ENCODE assay signal across 24 mouse cellular contexts in genomic region chr5:74273313-74273712, GRCm38 (mm10).
DNase-seq lines count a peak whose midpoint lies in the region; ATAC-seq and TF ChIP-seq lines count a peak whose summit lies in the region.
"Had no signal": no experiment of that assay in that cellular context is flagged by ENCODE, and none has a peak within 500 bp of the region (broad histone marks: within the 10 kb centered on the region; RNA-seq: fewer than 3 reads in every experiment).

No protein-coding gene starts in this region.

- peak overlapping the region; percentile 13 for H3K27ac ChIP-seq in heart, embryonic 12.5 days (ENCODE audit: poor library complexity, severe bottlenecking)
- peak overlapping the region; percentile 13; the same call in 1 of the 2 replicates for H3K27ac ChIP-seq in heart, postnatal 0 days (ENCODE audit: low read depth)
- H3K27ac ChIP-seq: embryonic facial prominence, embryonic 13.5 days; forebrain, embryonic 10.5 days; kidney, embryonic 15.5 days; limb, embryonic 12.5 days; liver, embryonic 14.5 days; lung, embryonic 15.5 days; stomach, embryonic 15.5 days had no signal

- TF ChIP-seq CTCF in heart, postnatal 0 days (IDR thresholded peaks at IDR 0.05; ENCODE audit: low read depth), result no peak

- no peak overlapping the region for H3K9ac ChIP-seq in heart, embryonic 12.5 days
- no peak overlapping the region for H3K9ac ChIP-seq in heart, postnatal 0 days (replicated peaks; ENCODE audit: low read depth, low read length)
- H3K9ac ChIP-seq: embryonic facial prominence, embryonic 13.5 days; forebrain, postnatal 0 days; kidney, embryonic 15.5 days; limb, embryonic 12.5 days; liver, embryonic 14.5 days; lung, embryonic 15.5 days; stomach, embryonic 15.5 days had no signal

- H3K4me2 ChIP-seq in heart, embryonic 12.5 days, result no peak overlapping the region
- H3K4me2 ChIP-seq in heart, postnatal 0 days (ENCODE audit: low read depth, low read length), result no peak overlapping the region
- H3K4me2 ChIP-seq: embryonic facial prominence, embryonic 13.5 days; kidney, embryonic 15.5 days; limb, embryonic 12.5 days; lung, embryonic 15.5 days; stomach, embryonic 15.5 days had no signal

- intact Hi-C loops in heart, postnatal 14 days (cut with DNase I), result no loop called here
- intact Hi-C loops in heart, postnatal 36 days (cut with DNase I), result no loop called here

- peaks cover 24% of the 10 kb centered on the region for H3K4me1 ChIP-seq in heart, embryonic 12.5 days (replicated peaks)
- H3K4me1 ChIP-seq in heart, postnatal 0 days (ENCODE audit: control insufficient read depth, insufficient read depth), result peaks cover 12% of the 10 kb centered on the region; the same call in 1 of the 2 replicates
- peaks cover 31% of the 10 kb centered on the region for H3K4me1 ChIP-seq in megakaryocyte, embryonic 14.5 days

- 0 out of 2 replicates have a peak, but pooled peaks have one; percentile 51 for ATAC-seq in heart, embryonic 12.5 days (ENCODE audit: insufficient number of reproducible peaks, low FRiP score)
- peak; percentile 81 for ATAC-seq in heart, postnatal 0 days (ENCODE audit: insufficient read depth, low read depth)
- no peak for ATAC-seq in megakaryocyte, adult 5-6 weeks (ENCODE audit: poor library complexity, severe bottlenecking)
- ATAC-seq: forebrain, postnatal 0 days; hindbrain, embryonic 16.5 days had no signal

- TF ChIP-seq EP300 in heart, postnatal 0 days (IDR thresholded peaks at IDR 0.05; ENCODE audit: low read depth), result no peak

- H3K27me3 ChIP-seq in heart, embryonic 12.5 days (replicated peaks), result no peaks in the 10 kb centered on the region
- H3K27me3 ChIP-seq in heart, postnatal 0 days (ENCODE audit: control insufficient read depth, insufficient read depth, low read length), result no peaks in the 10 kb centered on the region
- no peaks in the 10 kb centered on the region for H3K27me3 ChIP-seq in megakaryocyte, embryonic 14.5 days (replicated peaks)
- H3K27me3 ChIP-seq: embryonic facial prominence, embryonic 13.5 days; kidney, embryonic 15.5 days; limb, embryonic 12.5 days; lung, embryonic 15.5 days; stomach, embryonic 15.5 days had no signal

- no peaks in the 10 kb centered on the region for H3K9me3 ChIP-seq in heart, embryonic 12.5 days (replicated peaks)
- H3K9me3 ChIP-seq in heart, postnatal 0 days (replicated peaks; ENCODE audit: control insufficient read depth, low read length), result no peaks in the 10 kb centered on the region
- no peaks in the 10 kb centered on the region for H3K9me3 ChIP-seq in megakaryocyte, embryonic 14.5 days
- H3K9me3 ChIP-seq: embryonic facial prominence, embryonic 13.5 days; forebrain, embryonic 10.5 days; kidney, embryonic 15.5 days; limb, embryonic 12.5 days; lung, embryonic 15.5 days; stomach, embryonic 15.5 days had no signal

- no peak overlapping the region for H3K4me3 ChIP-seq in heart, embryonic 12.5 days
- no peak overlapping the region for H3K4me3 ChIP-seq in heart, postnatal 0 days (ENCODE audit: low read depth, low read length)
- peak overlapping the region; percentile 34 for H3K4me3 ChIP-seq in megakaryocyte, embryonic 14.5 days (replicated peaks)
- H3K4me3 ChIP-seq: embryonic facial prominence, embryonic 13.5 days; forebrain, embryonic 10.5 days; kidney, embryonic 15.5 days; limb, embryonic 12.5 days; lung, embryonic 15.5 days; stomach, embryonic 15.5 days had no signal

- 37% methylated on average over 3 of the region's 3 CpGs for WGBS in heart, embryonic 12.5 days
- WGBS in heart, postnatal 0 days, result 27% methylated on average over 3 of the region's 3 CpGs

- no peak for DNase-seq in heart, postnatal 14 days
- DNase-seq in heart, postnatal 0 days (ENCODE audit: low spot score), result no peak
- no peak for DNase-seq in heart, postnatal 36 days
- DNase-seq: adrenal gland, postnatal 36 days; B cell, adult 2 months; cerebellum, adult 18-20 months; cerebellum, postnatal 10 days; forebrain, postnatal 0 days; kidney, adult 18-20 months; kidney, postnatal 25 days; lung, postnatal 4 days; midbrain, embryonic 14.5 days; right cerebral cortex, postnatal 25 days had no signal

- no peaks in the 10 kb centered on the region for H3K36me3 ChIP-seq in heart, embryonic 12.5 days
- no peaks in the 10 kb centered on the region for H3K36me3 ChIP-seq in heart, postnatal 0 days (replicated peaks; ENCODE audit: control insufficient read depth, insufficient read depth, low read length)
- H3K36me3 ChIP-seq in megakaryocyte, embryonic 14.5 days (replicated peaks; ENCODE audit: low read length), result no peaks in the 10 kb centered on the region
- H3K36me3 ChIP-seq: embryonic facial prominence, embryonic 13.5 days; forebrain, embryonic 10.5 days; kidney, embryonic 15.5 days; limb, embryonic 12.5 days; lung, embryonic 15.5 days; stomach, embryonic 15.5 days had no signal
